Mouse (Mus musculus): ENCODE measurements at regions not wholly inside any gene's neighbourhood (a gene's known extent, or its start where the extent isn't known, plus 50 kb on each side); places are given as distances from the start of the nearest gene placed in this dataset.

- intact Hi-C loops (cut with DNase I): no loop called here
- no peak for DNase-seq
Observed at GRCm38 (mm10) chr1:185615819-185616429, 161.3 kb downstream of the Slc30a10 start.

GRCm38 (mm10) chr1:185617691-185618090 is 163.0 kb downstream of the Slc30a10 start:
- intact Hi-C loops (cut with DNase I): no loop called here
- no peak for DNase-seq

DNA sequence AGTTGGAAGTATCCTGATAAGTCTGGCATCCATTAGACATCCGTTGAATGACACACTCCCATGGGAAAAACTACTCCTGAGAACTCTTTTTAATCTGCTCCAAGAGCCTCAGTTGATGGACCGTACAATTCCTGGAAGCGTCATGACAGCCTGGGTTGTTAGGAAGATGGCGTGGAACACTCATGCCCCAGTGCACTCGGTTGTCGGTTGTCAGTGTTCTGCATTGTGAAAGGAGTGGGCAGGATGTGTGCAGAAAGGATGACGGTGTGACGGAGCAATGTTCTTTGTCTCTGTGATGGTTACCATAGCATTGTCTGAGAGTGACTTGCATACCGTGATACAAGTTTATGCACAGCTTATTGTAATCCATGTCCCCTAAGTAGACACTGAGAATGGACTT is 164.4 kb downstream of the Slc30a10 start:
- intact Hi-C loops (cut with DNase I): no loop called here
- no peak for DNase-seq

DNA sequence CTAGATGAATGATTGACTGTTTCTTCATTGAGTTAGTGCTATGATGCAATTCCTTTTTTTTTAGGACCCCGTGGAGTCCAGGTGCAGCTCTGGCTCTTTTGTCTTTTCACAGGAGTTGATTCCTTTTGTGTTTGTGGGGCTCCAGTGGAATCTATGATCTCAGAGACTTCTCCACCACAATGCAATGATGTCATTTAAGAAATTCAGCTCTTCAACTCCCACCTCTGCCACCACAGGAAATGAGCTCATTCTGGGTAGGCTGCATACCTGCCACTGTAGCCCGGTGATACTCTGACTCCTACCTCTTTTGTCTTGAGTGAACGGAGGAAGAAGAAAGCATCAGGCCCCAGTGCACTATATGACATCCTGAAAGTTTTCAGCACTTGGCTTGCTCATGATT is 173.8 kb downstream of the Slc30a10 start:
- intact Hi-C loops (cut with DNase I): no loop called here

GRCm38 (mm10) chr1:185629976-185630375 is 175.3 kb downstream of the Slc30a10 start:
- no peak for DNase-seq
- intact Hi-C loops (cut with DNase I): no loop called here

More for the DNA sequence above, 173.8 kb downstream of the Slc30a10 start:
- DNase-seq: no peak

DNA sequence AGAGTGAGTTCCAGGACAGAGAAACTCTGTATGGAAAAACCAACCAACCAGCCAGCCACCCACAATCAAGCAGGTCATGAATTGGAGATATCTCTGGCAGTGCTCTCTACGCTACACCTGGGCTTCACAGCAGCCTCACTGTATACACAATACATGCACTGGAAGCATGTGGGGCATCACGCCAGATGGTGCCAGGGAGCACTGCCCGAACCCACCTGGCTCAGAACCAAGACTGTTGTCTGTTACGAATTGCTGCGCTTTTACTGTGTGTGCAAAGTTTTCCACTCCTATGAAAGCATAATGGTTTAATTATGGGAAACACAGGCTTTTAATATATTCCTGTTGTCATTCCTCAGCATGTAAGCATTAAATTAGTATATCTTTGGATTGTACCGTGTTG is 184.0 kb downstream of the Slc30a10 start:
- intact Hi-C loops (cut with DNase I): no loop called here
- no peak for DNase-seq

GRCm38 (mm10) chr1:185639486-185639885 is 184.8 kb downstream of the Slc30a10 start:
- intact Hi-C loops (cut with DNase I): no loop called here
- DNase-seq: no peak

DNA sequence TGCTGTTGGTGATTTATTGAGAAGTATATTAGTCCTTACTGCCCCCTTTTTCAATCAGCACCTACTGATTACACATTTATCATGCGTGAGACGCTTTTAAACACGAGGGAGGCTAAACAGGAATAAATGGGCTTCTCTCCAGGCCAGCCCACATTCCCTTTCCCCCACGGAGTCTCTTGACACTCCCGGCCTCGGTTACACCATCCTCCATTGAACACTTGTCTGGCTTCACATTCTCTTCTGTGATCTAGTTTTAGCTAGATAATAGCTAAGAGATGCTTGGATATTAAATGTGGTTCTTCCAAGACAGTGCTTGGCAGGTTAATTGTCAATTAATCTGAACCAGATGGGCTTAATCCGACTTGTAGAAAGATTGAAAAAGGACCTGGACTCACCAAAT is 189.4 kb downstream of the Slc30a10 start:
- no peak for DNase-seq
- intact Hi-C loops (cut with DNase I): no loop called here

DNA sequence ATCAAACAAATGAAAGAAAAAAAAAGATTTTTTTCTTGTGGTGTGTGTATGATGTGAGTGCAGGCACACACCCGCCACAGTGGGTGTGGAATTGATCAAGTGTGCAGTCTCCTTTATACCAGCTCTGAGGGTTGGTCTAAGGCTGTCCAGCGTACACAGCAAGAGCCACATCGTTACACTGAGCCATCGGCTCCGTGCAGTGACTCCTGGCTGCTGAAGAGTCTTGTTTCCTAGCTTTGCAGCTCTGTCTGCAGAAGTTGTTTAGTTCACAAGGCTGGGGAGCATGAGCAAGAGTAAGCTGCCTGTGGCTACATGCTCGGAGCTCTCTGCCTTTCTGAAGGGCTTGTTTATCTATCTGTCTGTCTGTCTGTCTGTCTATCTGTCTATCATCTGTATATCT is 193.5 kb downstream of the Slc30a10 start:
- intact Hi-C loops (cut with DNase I): no loop called here
- DNase-seq: no peak

GRCm38 (mm10) chr1:185648926-185649325 is 194.3 kb downstream of the Slc30a10 start:
- intact Hi-C loops (cut with DNase I): no loop called here

DNA sequence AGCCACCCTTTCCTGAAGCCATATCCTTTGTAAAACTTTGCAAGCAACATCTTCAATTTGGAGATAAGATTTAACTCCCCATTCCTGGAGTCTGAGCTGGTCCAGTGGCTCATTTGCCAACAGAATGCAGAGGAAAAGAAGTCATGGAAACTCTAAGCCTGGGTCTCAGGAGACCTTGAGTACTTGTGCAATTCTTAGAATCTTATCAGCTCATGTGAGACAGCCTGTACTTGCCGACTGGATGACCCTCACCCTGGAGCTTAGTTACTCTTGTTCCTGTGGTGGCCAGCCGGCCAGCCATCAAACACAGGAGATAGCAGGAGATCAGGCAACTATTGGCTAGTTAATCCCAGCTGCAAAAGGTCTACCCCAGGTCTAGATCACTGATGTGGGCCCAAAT is 196.3 kb downstream of the Slc30a10 start:
- DNase-seq: peak in 1 of 2 experiments; percentile 9
- intact Hi-C loops (cut with DNase I): no loop called here

More at GRCm38 (mm10) chr1:185648926-185649325, 194.3 kb downstream of the Slc30a10 start:
- no peak for DNase-seq

DNA sequence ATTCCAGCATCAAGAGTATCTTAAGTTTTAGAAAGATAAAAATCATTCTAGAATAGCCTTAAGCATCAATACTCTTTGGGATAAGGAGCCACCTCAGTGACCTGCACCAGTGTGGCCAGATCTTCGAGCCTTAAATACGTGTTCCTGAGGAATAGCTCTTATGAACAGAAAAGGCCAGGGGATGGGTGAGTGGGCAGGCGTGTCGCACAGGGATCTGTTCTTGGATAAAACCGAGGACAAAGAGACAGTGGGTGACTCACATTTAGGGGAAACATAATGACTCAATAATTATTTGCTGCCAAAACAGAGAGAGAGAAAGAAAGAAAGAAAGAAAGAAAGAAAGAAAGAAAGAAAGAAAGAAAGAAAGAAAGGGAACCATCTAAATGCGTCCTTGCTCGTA is 200.4 kb downstream of the Slc30a10 start:
- DNase-seq: no peak
- intact Hi-C loops (cut with DNase I): no loop called here

- intact Hi-C loops (cut with DNase I): no loop called here
- no peak for DNase-seq
Observed at GRCm38 (mm10) chr1:185655461-185655860, 200.8 kb downstream of the Slc30a10 start.

DNA sequence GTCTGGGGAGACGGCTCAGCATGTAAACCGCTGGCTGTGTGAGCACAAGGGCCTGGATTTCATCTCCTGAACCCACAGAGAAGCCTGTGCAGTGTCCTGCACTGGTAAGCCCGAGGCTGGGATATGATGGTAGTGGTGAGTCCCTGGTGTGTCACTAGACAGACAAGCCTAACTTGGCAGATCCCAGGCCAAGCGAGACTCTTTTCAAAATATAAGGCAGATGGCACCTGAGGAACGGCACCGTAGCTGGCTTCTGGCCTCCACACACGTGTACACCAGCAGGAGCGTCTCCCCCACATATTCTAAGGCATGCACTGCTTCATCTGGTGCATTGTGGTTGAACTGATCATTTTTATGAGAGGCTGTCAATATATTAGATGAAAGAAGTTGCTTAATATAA is 202.6 kb downstream of the Slc30a10 start:
- intact Hi-C loops (cut with DNase I): no loop called here

DNA sequence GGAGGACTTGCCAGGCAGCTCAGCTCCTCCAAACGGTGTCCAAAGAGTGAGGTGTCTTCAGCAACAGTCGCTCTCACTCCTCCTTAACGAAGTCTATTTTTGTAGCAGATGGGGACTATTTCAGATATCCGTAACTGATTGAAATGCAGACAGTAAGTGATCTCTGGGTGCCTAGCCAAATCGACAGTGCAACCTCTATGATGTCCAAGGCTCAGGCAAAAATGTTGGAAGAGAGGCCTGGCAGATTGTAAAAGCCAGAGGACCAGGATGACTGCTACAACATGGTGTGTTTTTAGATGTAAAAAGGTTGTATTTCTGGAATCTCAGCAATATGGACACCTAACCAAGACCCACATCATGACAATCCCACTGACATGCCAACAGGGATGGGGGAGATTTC is 204.8 kb downstream of the Slc30a10 start:
- intact Hi-C loops (cut with DNase I): no loop called here
- no peak for DNase-seq

More for the DNA sequence above, 202.6 kb downstream of the Slc30a10 start:
- no peak for DNase-seq

DNA sequence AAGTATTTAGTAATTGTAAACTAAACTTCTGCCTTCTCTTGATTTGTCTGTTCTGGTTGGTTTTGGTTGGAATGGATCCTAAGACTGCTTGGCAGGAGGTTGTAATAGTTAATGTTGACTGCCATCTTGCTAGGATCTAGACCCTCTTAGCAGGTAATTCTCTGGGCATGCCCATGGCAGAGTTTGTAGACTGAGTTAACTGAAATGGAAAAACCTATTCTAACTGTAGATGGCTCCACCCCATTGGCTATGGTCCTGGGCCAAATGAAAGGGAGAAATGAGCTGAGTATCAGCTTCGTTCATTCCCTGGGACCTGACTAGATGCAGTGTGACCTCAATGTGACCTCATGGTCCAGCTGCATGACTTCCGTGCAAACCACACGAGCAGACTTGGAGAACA is 207.7 kb downstream of the Slc30a10 start:
- intact Hi-C loops (cut with DNase I): no loop called here
- no peak for DNase-seq

DNA sequence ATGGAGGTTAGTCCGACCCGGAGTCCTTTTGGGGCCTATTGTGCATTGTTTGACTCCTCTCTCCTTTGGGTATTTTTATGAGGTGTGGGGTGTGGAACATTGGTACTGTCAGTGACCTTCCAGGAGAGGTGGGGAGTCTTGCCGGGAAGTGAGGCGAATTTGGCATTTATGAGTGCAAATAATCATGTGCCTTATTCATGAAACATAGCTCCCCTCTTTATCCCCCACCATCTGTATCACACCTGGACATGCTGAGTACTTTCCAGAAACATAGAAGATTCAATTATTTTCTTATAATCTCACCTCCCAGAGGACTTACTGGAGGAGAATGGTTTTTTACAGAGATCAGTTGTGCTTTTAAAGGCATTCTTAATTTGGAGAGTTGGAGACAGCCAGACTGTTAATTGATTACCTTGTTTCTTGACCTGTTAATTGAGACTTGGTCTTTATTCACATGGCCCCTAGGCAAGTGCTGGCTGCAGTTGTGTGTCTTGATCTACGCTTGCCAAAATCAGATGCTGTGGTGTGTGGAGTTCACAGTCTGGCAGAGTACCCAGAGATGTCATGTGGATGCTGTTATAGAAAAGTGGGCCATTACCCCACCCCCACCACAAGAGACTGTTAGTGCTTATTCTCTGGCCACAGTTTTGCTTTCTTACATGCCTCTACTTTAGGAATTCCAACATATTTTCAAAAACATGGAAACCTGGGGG is 215.5 kb downstream of the Slc30a10 start:
- intact Hi-C loops (cut with DNase I): no loop called here
- DNase-seq: no peak

GRCm38 (mm10) chr1:185672940-185673339 is 218.3 kb downstream of the Slc30a10 start:
- DNase-seq: no peak
- intact Hi-C loops (cut with DNase I): no loop called here

DNA sequence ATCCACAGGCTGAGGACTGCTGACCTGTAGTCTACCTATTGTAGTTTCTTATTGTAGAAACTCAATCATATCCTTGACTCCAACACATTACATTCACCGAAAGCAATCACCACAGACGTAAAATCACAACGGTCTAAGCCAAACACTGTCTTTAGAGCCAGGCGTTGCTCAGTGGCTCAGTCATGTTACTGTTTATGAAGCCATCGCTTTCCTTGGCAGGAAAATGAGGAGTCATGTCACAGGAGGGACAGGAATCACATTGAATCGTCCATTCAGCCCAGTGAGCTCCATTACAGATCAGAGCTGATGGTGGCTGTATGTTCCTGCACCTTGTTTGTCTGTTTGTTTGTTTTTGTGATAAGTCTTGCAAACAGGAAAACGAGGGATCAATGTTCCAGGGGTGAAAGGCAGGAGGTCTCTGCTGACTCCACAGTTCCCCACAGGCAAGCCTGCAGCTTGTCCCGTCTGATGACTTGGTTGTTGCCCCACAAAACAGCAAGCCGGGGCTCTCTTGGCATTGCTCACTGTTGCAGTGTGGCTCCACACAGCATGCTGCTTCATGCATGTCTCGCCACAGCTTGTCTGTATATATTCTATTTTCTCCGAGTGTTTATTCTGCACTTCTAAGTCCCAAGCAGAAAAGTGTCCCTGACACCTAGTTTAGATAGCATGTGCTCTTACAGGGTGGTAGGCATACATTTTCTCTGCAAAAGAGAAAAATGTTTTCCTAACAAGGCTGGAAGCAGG is 221.2 kb downstream of the Slc30a10 start:
- intact Hi-C loops (cut with DNase I): no loop called here
- no peak for DNase-seq

- peak; percentile 77 to 88 for DNase-seq
- intact Hi-C loops (cut with DNase I): loop anchor here (1.0 to 10.0 kb wide), 3 partner anchors 135 to 1040 kb away; no protein-coding TSS in a partner anchor
Observed at GRCm38 (mm10) chr1:185681610-185682457, 227.2 kb downstream of the Slc30a10 start.

- intact Hi-C loops (cut with DNase I): loop anchor here (1.0 to 10.0 kb wide), 3 partner anchors 135 to 1040 kb away; no protein-coding TSS in a partner anchor
- no peak for DNase-seq
Observed at GRCm38 (mm10) chr1:185682458-185682750, 227.8 kb downstream of the Slc30a10 start.
